Mouse (Mus musculus) neural tube, embryonic 10.5 days (tissue): Measurements from ENCODE around the gene Dbp.
A peak's percentile ranks its signal among the peaks of the same experiment; 100 is the strongest.

Source experiments
- DNase-seq: peaks from one replicate; pipeline ENCODE4 v3.0.0-alpha.2; 2017; ENCODE audit warnings: low spot score; ENCODE audit errors: extremely low spot score

Gene Dbp

DNA sequence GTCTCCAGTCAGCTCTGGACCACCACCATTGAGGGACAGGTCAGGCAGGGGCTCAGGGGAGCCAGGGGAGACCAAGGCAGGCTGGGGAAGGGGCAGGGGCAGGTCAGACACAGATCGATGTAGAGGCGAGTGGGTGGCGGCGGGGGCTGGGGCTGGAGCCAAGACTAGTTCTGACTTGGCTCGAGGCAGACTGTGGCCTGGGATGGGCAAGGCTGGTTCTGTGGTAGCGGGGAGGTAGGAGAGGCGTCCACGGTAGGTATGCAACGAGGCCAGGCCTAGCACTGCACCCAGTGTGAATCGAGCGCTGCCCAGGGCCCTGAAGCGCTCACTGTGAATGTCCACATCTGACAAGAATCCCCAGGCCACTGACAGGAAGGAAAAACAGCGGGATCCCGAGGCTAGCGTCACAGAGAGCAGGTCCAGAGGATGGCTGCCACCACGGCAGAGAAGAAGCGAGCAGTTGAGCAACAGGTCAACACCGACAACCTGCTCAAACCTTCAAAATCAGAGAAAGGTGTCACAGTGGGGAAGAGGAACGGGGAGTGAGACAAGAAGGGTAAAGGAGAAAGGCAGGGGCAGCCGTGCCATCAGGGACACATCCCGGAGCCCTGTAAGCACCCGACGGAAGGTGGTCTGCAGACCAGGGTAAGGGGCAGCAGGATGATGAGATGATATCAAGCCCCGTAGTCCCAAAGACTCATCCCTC, 6.6 kb downstream of the Dbp start:
- DNase-seq, result no peak

DNA sequence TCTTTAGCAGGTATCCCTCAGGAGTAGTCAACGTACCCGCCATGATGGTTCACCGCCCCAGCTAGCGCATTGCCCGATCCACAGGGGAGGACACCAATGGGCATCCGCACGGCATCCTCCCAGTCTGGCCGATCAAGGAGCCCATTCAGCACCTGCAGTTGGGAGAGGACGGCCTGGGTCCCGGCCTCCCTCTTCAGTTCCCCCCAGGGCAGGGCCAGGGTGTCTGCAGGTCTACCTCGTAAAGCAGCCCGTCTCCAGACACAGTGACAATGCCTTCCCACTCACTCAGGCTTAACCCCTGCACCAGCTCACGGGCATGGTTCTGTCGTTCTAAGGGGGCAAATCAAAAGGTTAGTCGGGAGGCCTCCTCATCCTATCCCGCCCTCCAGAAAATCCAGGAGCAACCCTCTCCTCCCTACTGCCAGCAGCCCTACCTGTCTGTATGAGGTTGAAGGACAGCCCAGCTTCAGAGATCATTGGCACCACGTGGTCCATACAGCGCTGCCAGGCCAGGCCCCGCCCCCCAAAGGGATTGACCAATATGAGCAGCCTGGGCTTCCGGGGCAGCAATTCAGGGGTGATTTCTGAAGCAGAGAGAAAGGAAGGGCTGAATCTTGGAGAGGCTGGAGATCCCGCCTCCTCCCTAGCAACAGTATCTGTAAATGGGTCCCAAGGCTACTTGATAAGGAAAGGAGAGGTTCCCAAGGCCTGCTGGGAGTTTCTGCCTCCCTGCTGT, 7.3 kb downstream of the Dbp start:
- DNase-seq, result no peak

DNA sequence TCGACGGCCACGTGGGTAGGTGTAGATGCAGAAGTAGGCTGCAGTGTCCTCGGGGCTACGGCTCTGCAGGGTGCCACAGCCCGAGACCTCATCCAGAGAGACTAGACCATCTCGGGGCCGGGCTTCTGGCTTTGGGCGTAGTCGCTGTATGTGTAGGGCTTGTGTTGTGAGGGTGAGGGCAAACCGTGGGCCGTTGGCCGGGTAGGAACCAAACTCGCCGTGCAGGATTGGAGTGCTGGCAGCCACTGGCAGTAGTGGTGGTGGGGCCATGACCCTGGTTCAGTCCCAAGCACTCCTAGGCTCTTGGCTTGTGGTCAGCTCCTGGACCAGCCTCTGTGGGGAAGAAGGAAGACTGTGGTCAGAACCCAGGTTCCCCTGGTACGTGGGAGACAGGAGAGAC, 8.5 kb downstream of the Dbp start:
- DNase-seq, result no peak

DNA sequence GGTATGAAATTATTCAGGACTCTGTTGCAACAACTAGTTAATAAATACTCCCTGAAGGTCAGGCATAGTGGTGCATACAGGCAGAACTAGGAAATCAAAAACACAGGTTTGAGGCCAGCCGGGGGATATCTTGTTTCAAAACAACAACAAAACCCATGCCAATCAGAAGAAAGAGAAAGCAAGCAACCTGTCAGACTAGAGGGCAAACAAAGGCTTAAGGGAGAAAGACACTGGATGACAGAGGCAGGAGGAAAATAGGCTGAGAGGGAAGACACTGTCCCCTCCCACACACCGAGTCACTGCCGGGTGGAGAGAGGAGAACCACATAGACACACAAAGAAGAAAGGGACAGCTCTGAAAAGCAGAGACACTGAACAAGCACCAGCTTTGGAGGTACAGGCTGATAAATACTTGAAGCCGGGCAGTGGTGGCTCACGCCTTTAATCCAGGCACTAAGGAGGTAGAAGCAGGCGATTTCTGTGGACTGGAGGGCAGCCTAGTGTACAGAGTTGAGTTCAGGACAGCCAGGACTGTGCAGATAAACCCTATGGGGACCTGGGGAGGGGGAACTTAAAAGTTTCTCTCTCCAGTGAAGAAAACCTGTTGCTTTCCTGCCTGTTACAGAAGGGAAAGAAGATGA, 9.1 kb downstream of the Dbp start:
- no peak for DNase-seq

DNA sequence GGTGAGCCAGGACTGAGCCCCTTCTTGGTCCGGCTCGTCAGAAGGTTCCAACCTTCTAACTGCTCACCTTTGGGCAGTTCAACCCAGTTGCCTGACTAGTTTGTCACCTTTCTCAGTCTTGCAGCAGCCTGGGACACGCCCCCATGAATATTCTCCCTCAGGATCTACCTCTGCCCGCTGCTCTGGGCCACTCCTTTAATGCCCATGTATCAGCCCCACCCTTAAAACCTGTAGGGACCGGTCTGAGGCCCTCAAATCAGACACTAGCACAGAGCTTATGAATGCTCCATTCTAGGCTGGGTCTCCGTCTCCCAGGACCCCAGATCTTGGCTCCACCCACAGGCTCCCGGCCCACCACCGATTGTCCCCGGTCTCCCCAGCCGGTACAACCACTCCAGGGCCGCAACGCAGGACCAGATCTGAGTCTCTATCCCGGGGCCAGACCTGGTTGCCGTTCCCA, 9.8 kb downstream of the Dbp start:
- no peak for DNase-seq

DNA sequence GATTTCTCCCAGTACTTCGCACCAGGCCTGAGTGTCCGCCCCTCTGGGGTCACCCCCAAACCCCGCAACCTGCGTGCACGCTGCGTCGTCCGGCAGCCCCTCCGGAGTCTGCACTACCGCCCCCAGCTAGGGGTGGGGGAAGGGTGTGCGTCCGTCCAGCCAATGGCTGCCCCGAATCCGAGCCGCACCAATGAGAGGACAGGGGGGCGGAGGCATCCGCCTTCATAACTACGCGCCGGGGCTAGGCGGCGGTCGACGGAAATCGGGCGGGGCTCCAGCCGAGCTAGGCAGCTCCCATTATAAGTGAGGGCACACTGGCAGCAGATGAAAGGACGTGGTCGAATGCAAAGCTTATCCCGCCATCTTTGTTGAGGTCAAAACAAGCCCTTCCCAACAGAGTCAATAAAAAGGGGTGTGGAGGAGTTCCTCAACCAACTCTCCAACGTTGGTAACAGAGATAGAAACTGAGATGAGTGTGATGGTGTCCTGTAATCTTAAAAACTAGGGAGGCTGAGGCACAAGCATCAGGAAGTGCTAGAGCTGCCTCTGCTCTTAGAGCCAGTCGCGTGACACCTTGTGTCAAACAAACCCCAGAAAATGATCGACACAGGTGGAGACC, 10.3 kb downstream of the Dbp start, which contains the start of gene Rpl18:
Gene Rpl18 (plus strand): TSS at position 368 of the 619 bp plus-strand sequence.
- DNase-seq, result peak; percentile 92

DNA sequence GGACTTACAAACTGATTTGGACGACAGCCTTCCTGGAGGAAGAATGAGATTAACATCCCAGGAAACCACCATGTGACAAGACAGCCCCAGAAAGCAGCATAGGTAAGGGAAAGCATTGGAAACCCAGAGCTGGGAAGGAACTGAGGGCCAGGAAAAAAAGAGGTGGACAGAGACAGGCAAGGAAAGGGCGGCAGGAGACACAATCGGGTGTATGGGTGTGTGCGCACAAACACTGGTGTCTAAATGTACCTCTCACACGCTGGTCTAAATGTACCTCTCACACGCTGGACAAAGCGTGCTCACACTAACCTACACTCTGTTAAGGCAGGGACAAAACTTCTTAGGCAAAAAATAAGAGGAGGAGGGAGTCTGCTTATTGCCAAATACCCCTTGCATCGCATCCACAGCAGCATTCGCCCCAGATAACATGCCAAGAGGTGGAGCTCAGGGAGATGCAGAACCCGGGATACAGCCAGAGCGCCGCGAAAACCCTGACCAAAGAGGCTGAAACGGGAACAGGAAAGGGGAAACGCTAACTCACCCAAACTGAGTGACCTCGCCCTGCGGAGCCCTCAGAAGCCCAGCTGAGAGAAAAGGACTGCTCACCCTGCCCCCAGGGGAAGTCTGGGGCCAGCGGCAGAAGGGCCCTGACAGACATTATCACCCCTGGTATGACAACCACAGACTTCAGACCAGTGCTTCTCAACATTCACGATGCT, 11.0 kb downstream of the Dbp start:
- DNase-seq, result no peak

DNA sequence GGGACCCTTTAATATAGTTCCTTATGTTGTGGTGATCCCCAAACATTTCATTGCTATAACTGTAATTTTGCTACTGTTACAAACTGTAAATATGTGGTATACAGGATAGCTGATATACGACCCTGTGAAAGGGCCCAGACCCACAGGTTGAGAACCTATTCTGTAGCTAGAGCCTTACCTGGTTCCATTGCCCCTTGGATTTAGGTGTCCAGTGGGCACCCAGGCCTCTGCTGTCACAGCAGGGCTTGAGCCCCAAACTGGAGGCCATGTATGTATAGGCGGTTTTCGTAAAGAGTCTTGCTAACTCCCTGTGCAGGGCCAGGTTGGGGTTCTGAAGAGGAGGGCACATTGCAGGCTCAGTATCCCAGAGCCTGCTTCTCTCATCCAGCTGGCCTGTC, 11.6 kb downstream of the Dbp start:
- no peak for DNase-seq

DNA sequence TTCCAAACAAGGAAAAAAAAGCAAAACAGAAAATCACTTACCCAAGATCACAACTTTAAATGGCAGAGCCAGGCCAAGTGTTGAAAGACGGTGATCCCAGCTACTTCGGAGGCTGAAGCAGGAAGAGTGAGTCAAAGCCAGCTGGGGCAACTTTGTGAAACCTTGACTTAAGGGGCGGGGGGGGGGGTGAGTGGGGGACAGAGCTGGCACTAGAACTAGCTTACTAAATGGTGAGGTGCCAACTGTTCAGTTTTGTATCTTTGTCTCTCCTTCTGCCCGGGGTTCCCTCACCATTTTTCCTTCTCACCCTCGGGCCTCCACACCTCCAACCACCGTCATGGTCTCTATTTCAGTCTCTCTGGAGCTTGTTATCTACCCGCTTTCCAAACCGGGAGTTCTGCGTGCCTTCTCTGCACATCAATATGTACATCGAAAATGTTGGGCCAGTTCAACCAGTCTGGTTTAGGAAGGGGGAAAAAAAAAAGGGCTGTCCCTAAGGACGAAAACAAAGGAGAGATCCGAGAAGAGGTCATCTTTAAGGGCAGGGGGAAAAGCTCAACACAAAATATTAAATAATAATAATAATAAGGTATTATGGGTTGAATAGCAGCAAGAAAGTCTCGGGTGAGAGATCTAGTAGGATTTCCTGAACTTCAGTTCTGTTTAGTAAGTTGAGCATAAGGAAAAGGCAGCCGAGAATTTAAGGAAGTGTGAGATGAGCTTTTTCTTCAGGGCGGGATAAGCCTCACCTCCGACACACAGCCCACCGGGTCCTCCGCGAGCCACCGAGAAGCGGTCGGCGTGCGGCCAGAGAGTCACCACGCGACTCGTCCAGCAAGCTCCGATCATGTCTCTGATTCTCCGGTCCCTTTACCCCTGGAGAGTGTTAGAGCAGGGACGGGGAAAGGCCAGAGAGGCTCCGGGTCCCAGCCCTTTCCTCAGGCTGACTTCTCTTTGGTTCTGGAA, 12.3 kb downstream of the Dbp start:
- no peak for DNase-seq

DNA sequence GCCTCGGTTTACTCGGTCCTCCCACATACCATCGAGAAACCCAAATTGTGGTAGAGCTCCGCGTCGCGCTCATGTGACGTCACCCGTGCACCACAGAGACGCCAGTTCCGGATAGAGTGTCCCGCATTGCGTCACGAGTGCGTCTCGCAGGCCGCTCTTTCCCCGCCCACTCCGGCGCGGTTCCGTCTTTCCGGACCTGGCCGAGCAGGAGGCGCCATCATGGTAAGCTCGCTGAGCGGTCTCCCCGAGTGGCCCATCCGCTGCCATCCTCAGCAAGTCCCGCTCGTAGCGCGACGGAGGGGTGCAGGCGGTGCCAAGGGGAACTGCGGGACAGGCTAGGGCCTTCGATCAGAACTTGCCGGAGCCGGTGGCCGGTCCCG, 13.0 kb downstream of the Dbp start, which contains the start of gene Sphk2:
Gene Sphk2 (minus strand): TSS at position 85 of the 380 bp plus-strand sequence.
- peak; percentile 100 for DNase-seq

DNA sequence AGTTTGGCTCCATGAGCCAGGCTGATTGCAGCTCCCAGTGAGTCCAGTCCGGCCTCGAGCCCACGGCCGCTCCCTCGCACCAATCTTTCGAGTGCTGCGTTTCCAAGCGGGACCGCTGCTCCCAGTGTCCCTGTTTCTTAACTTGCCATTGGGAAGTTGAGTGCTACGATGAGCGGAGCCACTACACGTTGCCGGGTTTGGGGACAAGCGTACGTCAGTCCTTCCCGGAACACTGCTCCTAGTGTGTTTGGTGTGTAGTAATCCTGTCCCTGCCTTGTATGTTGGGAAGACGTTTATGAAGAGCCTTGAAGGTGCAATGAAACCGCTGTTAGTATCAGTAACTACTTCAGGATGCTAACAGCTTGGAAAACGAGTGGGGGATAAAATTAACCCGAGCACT, 13.4 kb downstream of the Dbp start:
- no peak for DNase-seq

DNA sequence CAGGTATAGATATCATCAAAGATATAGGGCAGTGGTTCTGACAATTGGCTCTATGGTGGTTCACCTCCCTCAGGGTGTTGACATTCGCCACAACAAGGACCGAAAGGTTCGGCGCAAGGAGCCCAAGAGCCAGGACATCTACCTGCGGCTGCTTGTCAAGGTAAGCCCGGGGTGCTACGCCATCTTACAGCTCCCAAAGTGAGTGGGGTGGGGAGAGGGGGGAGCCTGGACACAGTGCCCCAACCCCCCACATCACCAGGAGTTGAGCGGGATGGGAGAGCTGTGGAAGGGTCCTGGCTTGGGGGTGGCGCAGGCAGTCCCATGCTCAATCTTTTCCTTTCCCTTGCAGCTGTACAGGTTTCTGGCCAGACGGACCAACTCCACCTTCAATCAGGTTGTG, 14.3 kb downstream of the Dbp start:
- DNase-seq, result no peak

DNA sequence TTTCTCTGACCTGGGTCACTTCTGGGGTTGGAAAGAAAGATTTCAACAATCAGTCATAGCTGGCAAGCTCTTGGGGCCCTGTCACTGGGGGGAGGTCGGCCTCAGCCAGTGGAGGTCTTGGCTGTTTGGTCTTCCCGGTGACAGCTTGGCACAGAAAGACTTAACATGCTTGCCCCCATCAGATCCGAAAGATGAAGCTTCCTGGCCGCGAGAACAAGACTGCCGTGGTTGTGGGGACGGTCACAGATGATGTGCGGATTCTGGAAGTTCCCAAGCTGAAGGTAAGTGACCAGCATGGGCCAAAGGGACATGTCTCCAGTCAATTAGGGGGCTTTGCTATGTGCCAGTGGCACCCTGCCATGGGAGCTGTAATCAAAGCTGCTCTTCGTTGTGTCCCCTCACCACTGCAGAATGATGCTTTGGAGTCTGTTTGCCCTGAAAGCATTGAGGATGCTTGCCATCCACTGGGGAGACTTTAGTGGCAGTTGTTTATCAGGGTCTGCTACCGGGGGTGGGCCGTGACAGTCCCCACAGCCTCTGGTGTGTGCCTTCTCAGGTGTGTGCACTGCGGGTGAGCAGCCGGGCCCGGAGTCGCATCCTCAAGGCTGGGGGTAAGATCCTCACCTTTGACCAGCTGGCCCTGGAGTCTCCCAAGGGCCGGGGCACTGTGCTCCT, 15.0 kb downstream of the Dbp start:
- no peak for DNase-seq

DNA sequence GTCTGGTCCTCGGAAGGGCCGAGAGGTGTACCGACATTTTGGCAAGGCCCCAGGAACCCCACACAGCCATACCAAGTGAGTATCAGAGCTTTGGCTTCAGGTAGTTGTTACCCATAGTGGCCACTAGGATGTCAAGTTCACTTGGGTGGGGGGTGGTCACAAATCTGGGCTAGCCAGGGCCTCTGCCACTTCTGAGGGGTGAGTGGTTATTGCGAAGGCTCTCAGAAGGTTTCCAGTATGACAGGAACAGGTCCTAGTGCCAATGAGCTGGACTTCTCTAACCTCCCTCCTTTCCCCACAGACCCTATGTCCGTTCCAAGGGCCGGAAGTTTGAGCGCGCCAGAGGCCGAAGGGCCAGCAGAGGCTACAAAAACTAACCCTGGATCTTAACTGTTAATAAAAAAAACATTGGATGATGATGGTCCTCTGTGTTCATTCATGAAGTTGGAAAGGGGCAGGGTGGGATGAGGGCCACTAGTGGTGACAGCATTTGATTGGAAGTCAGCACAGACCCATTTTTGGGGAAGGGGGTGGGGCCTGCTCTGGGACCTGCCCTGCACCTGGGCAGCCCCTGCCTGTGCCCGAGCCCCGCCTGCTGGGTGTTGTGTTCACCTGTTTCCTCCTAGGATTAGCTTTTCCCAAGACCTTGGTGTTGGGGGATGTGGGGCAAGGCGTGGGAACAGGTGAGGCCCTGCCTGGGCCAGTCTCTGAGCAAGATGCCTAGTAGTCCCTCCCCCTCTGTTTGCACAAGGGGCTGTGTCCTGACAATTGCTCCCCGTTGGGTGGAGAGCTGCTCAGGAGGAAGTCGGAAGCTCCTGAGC, 15.7 kb downstream of the Dbp start, which contains the start of gene Fam83e:
Gene Fam83e (plus strand): TSS at position 800 of the 821 bp plus-strand sequence.
- DNase-seq, result no peak

DNA sequence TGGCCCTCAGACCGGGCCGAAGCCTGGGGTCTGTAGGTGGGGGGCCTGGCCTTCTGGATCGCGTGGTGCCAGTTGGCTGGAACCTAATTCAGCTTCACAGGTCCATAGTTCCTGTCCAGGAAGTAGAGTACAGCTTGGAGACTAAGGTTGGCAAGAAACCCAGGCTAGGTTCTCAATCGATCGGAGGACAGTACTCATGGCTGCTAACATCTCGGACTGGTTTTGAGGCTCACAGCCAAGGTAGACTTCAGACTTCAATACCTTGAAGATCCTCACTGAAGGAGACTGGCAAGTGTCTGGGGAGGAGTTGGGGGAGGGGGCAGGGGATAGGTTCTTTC, 16.3 kb downstream of the Dbp start:
- no peak for DNase-seq

DNA sequence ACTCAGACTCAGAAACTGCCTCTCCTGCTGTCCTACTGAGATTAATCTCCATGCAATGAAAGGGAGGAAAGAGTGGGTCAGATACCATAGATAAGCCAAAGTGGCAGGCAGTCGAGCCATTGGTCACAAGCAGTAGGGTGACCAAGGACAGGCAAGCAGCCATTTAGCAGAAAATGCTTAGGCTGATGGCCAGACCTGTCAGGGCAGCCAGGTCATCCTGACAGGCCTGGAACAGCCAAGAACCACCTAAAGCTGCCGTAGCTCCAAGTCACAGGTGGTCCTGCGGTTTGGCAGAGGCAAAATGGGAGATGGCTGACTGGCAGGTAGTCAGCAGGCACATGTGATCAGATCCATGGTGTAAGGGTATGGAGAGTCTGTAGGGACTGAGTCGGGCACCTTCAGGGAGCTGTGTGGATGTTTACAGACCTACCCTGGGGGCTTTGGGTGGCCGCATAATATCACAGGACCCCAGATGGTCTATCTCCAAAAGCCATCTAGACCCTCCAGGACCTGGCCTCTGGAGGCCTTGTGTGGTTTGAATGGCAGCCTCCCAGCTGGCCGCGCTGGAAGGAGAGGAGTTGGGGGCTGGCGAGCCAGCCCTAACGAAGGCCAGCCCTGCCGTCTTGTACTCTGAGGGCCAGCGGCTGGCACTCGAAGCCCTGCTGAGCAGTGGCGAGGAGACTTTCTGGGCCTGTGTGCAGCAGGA, 16.9 kb downstream of the Dbp start:
- no peak for DNase-seq

DNA sequence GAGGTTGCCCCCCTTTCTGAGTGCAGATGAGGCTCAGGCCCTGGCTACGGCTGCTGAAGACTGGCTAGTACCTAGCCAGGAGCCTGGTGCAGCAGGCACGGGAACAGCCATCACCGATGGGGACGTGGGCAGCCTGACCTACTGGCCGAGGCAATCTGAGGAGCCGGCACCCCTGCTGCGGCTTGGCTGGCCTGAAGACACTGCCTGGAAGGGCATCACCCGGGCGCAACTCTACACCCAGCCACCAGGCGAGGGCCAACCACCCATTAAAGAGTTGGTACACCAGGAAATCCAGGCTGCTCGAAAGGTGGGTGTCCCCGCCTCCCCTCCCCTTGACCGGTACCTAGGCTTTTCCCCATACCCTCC, 17.4 kb downstream of the Dbp start:
- no peak for DNase-seq

DNA sequence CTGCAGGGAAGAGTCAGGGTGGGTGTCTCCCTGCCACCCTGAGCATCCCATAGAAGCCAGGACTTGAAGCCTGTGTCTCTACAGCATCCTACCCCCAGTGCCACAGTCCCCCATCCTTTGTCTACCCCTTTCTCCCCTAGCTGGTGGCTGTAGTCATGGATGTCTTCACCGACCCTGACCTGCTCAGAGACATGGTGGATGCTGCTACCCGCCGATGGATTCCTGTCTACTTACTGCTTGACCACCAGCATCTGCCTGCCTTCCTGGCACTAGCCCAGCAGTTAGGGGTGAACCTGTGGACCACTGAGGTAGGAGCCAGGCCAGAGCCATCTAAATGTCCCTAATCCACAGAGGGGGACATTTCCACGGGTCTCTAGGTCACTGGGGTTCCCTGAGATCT, 18.4 kb downstream of the Dbp start:
- no peak for DNase-seq
